Mouse (Mus musculus): ENCODE measurements around the gene Lrrc29.

- TF ChIP-seq TAL1 (IDR thresholded peaks at IDR 0.05; ENCODE audit: low read length) (peak; percentile 84), GATA1 (IDR thresholded peaks at IDR 0.05; ENCODE audit: low read length) (peak; percentile 91)
Observed at GRCm38 (mm10) chr8:105299962-105300361, 26.1 kb downstream of the Lrrc29 start.

Data from erythroblast, embryonic 14.5 days (primary cell).